Mouse (Mus musculus) intestine, embryonic 14.5 days (tissue): ENCODE data around the gene Jpt1. TPM values are rescaled to one million over a fixed set of nuclear protein-coding genes. Genes with fewer than 3 reads are reported as not detected.
"Not testable (repeated sequence)": the region's sequence is repeated elsewhere in the genome, so short reads cannot be mapped to it uniquely, and the experiment has no call there.

Experiments
- ATAC-seq: fragments of 200-750 bp; cut with Nextera tagmentation; replicated peaks from 2 replicates; pipeline ENCODE4 v1.8.0; 2017; ENCODE audit warnings: low read depth, moderate number of reproducible peaks, moderate TSS enrichment, moderate library complexity; ENCODE audit not compliant: low FRiP score, low TSS enrichment
- DNase-seq: peaks from one replicate; pipeline ENCODE4 v3.0.0-alpha.2; 2018; ENCODE audit warnings: low spot score
- H3K27ac ChIP-seq: fragments of 300-500 bp; sonication (generic); 2 replicates; pipeline ENCODE4 v1.5.1; 2014; ENCODE audit warnings: low read depth, mild to moderate bottlenecking, control low read depth
- H3K27me3 ChIP-seq: fragments of 300-500 bp; sonication (generic); replicated peaks from 2 replicates; pipeline ENCODE4 v1.6.1; 2014; ENCODE audit warnings: low read length, control low read depth; ENCODE audit not compliant: control insufficient read depth, insufficient read depth
- H3K36me3 ChIP-seq: fragments of 300-500 bp; sonication (generic); 2 replicates; pipeline ENCODE4 v1.6.1; 2014; ENCODE audit warnings: low read length, control low read depth; ENCODE audit not compliant: control insufficient read depth, insufficient read depth
- H3K4me1 ChIP-seq: fragments of 300-500 bp; sonication (generic); replicated peaks from 2 replicates; pipeline ENCODE4 v1.6.1; 2014; ENCODE audit warnings: low read length, control low read depth, mixed read lengths; ENCODE audit not compliant: control insufficient read depth, insufficient read depth
- H3K4me2 ChIP-seq: fragments of 300-500 bp; sonication (generic); 2 replicates; pipeline ENCODE4 v1.6.1; 2014; ENCODE audit warnings: low read length
- H3K4me3 ChIP-seq: fragments of 300-500 bp; sonication (generic); 2 replicates; pipeline ENCODE4 v1.5.1; 2014; ENCODE audit warnings: low read depth, low read length, control low read depth, mixed read lengths
- H3K9ac ChIP-seq: fragments of 300-500 bp; sonication (generic); 2 replicates; pipeline ENCODE4 v1.6.1; 2014; ENCODE audit warnings: mild to moderate bottlenecking, low read length
- H3K9me3 ChIP-seq: fragments of 300-500 bp; sonication (generic); 2 replicates; pipeline ENCODE4 v1.6.1; 2016; ENCODE audit warnings: low read length, control low read depth; ENCODE audit not compliant: control insufficient read depth
- WGBS: fragments of 180-500 bp; shearing (Covaris S2); extraction: QIAGEN DNeasy Blood & Tissue Kit; methylation state at CpG from one replicate; pipeline ENCODE4 v1.1.7; 2014; 5-methylcytosine and 5-hydroxymethylcytosine counted together
- polyA plus RNA-seq: library from polyadenylated mRNA; unstranded; fragments of >200 nt; fragmentation: Nextera tagmentation; extraction: Ambion mirVana; gene quantifications from 2 replicates; pipeline ENCODE4 v1.2.1, GENCODE M21; 2014

Jpt1 gene
- polyA plus RNA-seq, 1 experiment from 2014 or later = 573 TPM

GRCm38 (mm10) chr11:115535401-115536037, 21.3 kb upstream of the Jpt1 start:
- Histone ChIP-seq H3K27ac (peak overlapping the region; percentile 99), H3K36me3 (peaks cover 38% of the 10 kb centered on the region), H3K4me3 (peak overlapping the region; percentile 97), H3K9me3 (no peaks in the 10 kb centered on the region), H3K9ac (peak overlapping the region; percentile 99), H3K27me3 (no peaks in the 10 kb centered on the region), H3K4me2 (peak overlapping the region; percentile 58), H3K4me1 (peaks cover 8% of the 10 kb centered on the region; the same call in 1 of the 2 replicates)
- peak; percentile 85 for DNase-seq
- ATAC-seq = peak; percentile 73
- WGBS = under 1% methylated on average over 55 of the region's 84 CpGs

- Histone ChIP-seq H3K4me1 (peaks cover 8% of the 10 kb centered on the region; the same call in 1 of the 2 replicates), H3K9ac (peak overlapping the region; percentile 99), H3K4me3 (peak overlapping the region; percentile 97), H3K27ac (peak overlapping the region; percentile 99; the same call in 1 of the 2 replicates), H3K36me3 (peaks cover 44% of the 10 kb centered on the region), H3K27me3 (no peaks in the 10 kb centered on the region), H3K4me2 (peak overlapping the region; percentile 58), H3K9me3 (no peaks in the 10 kb centered on the region)
- WGBS = 4% methylated on average over 11 of the region's 11 CpGs
- no peak for ATAC-seq
- no peak for DNase-seq
Measured at GRCm38 (mm10) chr11:115534759-115535371, 20.7 kb upstream of the Jpt1 start.

GRCm38 (mm10) chr11:115526446-115526845, 12.3 kb upstream of the Jpt1 start:
- not testable (repeated sequence) for ATAC-seq, H3K9ac ChIP-seq, H3K27ac ChIP-seq, H3K4me3 ChIP-seq, DNase-seq, H3K9me3 ChIP-seq, H3K4me1 ChIP-seq, H3K27me3 ChIP-seq, H3K4me2 ChIP-seq
- H3K36me3 ChIP-seq = peaks cover 85% of the 10 kb centered on the region
- 74% methylated on average over 3 of the region's 3 CpGs for WGBS

- H3K9ac ChIP-seq = no peak overlapping the region
- no peaks in the 10 kb centered on the region for H3K4me1 ChIP-seq
- H3K27me3 ChIP-seq = no peaks in the 10 kb centered on the region
- ATAC-seq (no peak), DNase-seq (no peak)
- no peak overlapping the region for H3K4me2 ChIP-seq
- WGBS = 78% methylated on average over 2 of the region's 2 CpGs
- no peak overlapping the region for H3K27ac ChIP-seq
- peaks cover 54% of the 10 kb centered on the region for H3K36me3 ChIP-seq
- H3K9me3 ChIP-seq = no peaks in the 10 kb centered on the region
- no peak overlapping the region for H3K4me3 ChIP-seq
Measured at GRCm38 (mm10) chr11:115522703-115523102, 8.5 kb upstream of the Jpt1 start.

GRCm38 (mm10) chr11:115522238-115522637, 8.1 kb upstream of the Jpt1 start:
- ATAC-seq (0 out of 2 replicates have a peak, but pooled peaks have one; percentile 36), DNase-seq (no peak)
- Histone ChIP-seq H3K9me3 (no peaks in the 10 kb centered on the region), H3K9ac (no peak overlapping the region), H3K4me2 (no peak overlapping the region), H3K27me3 (no peaks in the 10 kb centered on the region), H3K27ac (no peak overlapping the region), H3K4me3 (no peak overlapping the region), H3K4me1 (no peaks in the 10 kb centered on the region), H3K36me3 (peaks cover 50% of the 10 kb centered on the region)
- 87% methylated on average over 2 of the region's 2 CpGs for WGBS

GRCm38 (mm10) chr11:115521080-115521479, 6.9 kb upstream of the Jpt1 start:
- no peaks in the 10 kb centered on the region for H3K9me3 ChIP-seq
- peaks cover 38% of the 10 kb centered on the region for H3K36me3 ChIP-seq
- ATAC-seq (no peak), DNase-seq (no peak)
- H3K4me2 ChIP-seq = no peak overlapping the region
- WGBS = 84% methylated on average over 4 of the region's 4 CpGs
- no peak overlapping the region for H3K27ac ChIP-seq
- no peaks in the 10 kb centered on the region for H3K27me3 ChIP-seq
- H3K9ac ChIP-seq = no peak overlapping the region
- H3K4me1 ChIP-seq = no peaks in the 10 kb centered on the region
- H3K4me3 ChIP-seq = no peak overlapping the region

GRCm38 (mm10) chr11:115520218-115520617, 6.0 kb upstream of the Jpt1 start:
- ATAC-seq (no peak), DNase-seq (no peak)
- no peak overlapping the region for H3K4me2 ChIP-seq
- H3K36me3 ChIP-seq = peaks cover 29% of the 10 kb centered on the region
- H3K27ac ChIP-seq = no peak overlapping the region
- H3K4me3 ChIP-seq = no peak overlapping the region
- 85% methylated on average over 2 of the region's 2 CpGs for WGBS
- no peak overlapping the region for H3K9ac ChIP-seq
- H3K9me3 ChIP-seq = no peaks in the 10 kb centered on the region
- H3K27me3 ChIP-seq = no peaks in the 10 kb centered on the region
- no peaks in the 10 kb centered on the region for H3K4me1 ChIP-seq

- H3K4me3 ChIP-seq = no peak overlapping the region
- H3K27ac ChIP-seq = no peak overlapping the region
- ATAC-seq (no peak), DNase-seq (no peak)
- H3K9ac ChIP-seq = no peak overlapping the region
- no peaks in the 10 kb centered on the region for H3K9me3 ChIP-seq
- H3K27me3 ChIP-seq = no peaks in the 10 kb centered on the region
- 91% methylated on average over 3 of the region's 3 CpGs for WGBS
- peaks cover 23% of the 10 kb centered on the region for H3K36me3 ChIP-seq
- H3K4me1 ChIP-seq = no peaks in the 10 kb centered on the region
- H3K4me2 ChIP-seq = no peak overlapping the region
Measured at GRCm38 (mm10) chr11:115519581-115519980, 5.4 kb upstream of the Jpt1 start.

- H3K27ac ChIP-seq = no peak overlapping the region
- H3K4me2 ChIP-seq = no peak overlapping the region
- DNase-seq = no peak
- peaks cover 14% of the 10 kb centered on the region for H3K36me3 ChIP-seq
- ATAC-seq = no peak
- H3K4me3 ChIP-seq = no peak overlapping the region
- 60% methylated on average over 9 of the region's 9 CpGs for WGBS
- no peaks in the 10 kb centered on the region for H3K4me1 ChIP-seq
- H3K27me3 ChIP-seq = no peaks in the 10 kb centered on the region
- H3K9ac ChIP-seq = no peak overlapping the region
- H3K9me3 ChIP-seq = no peaks in the 10 kb centered on the region
Measured at GRCm38 (mm10) chr11:115518693-115519092, 4.5 kb upstream of the Jpt1 start.
